Mouse (Mus musculus) MN1 (cell line): ENCODE measurements at regions not wholly inside any gene's neighbourhood (a gene's known extent, or its start where the extent isn't known, plus 50 kb on each side); places are given as distances from the start of the nearest gene placed in this dataset.
A peak's percentile ranks its signal among the peaks of the same experiment; 100 is the strongest.

Experiments
- DNase-seq: peaks from one replicate; pipeline ENCODE4 v3.0.0-alpha.2; 2016; ENCODE audit warnings: low spot score

DNA sequence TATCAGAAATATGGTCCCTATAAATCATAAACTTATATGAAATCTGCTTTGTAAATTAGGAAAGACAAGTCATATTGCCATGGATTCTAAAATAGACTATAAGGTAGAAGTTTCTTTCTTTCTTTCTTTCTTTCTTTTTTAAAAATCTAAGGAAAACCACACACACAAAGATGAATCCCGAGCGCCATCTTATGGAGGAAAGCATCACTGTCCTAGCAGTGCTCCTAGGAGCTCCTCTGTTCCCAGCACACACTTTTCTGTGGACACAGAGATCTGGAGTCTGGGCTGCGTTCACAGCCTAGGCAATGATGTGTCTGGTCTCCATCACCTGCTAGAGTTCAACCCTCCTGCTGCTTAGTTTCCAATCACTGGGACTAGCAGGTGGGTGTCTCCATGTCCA, 65.2 kb upstream of the Slc22a22 start:
- peak; percentile 27 for DNase-seq

- no peak for DNase-seq
Measured at GRCm38 (mm10) chr15:57535514-57535913, 58.1 kb upstream of the Slc22a22 start.
